Mouse (Mus musculus): ENCODE measurements around the gene Ccdc88b.

GRCm38 (mm10) chr19:6839615-6840474, 18.2 kb downstream of the Ccdc88b start:
- no peak for TF ChIP-seq POLR2A (IDR thresholded peaks at IDR 0.05; ENCODE audit: insufficient read depth, low read depth, low read length)
- no peak for TF ChIP-seq CTCF (IDR thresholded peaks at IDR 0.05; ENCODE audit: insufficient read depth, low read depth, low read length)

Data from olfactory bulb, adult 2 months (tissue).